In genomic region chr7:75614826-75615225, GRCm38 (mm10) we compare ENCODE assay signal across 16 mouse cellular contexts.
DNase-seq lines count a peak whose midpoint lies in the region; ATAC-seq and TF ChIP-seq lines count a peak whose summit lies in the region.
"Had no signal": no experiment of that assay in that cellular context is flagged by ENCODE, and none has a peak within 500 bp of the region (broad histone marks: within the 10 kb centered on the region; RNA-seq: fewer than 3 reads in every experiment).

No protein-coding gene starts in this region.

- H3K27ac ChIP-seq in heart, embryonic 11.5 days (ENCODE audit: low read depth, low read length) = no peak overlapping the region
- H3K27ac ChIP-seq in heart, embryonic 15.5 days = no peak overlapping the region
- no peak overlapping the region for H3K27ac ChIP-seq in heart, postnatal 0 days (ENCODE audit: low read depth)
- H3K27ac ChIP-seq in liver, embryonic 14.5 days = peak overlapping the region; percentile 1
- H3K27ac ChIP-seq: forebrain, embryonic 13.5 days; midbrain, embryonic 12.5 days had no signal

- TF ChIP-seq EP300 in heart, postnatal 0 days (IDR thresholded peaks at IDR 0.05; ENCODE audit: low read depth) = no peak
- no peak for TF ChIP-seq EP300 in liver, embryonic 14.5 days (IDR thresholded peaks at IDR 0.05; ENCODE audit: low read depth)

- no peak overlapping the region for H3K9ac ChIP-seq in heart, embryonic 11.5 days (ENCODE audit: low read depth, low read length)
- H3K9ac ChIP-seq in heart, embryonic 15.5 days = no peak overlapping the region
- no peak overlapping the region for H3K9ac ChIP-seq in heart, postnatal 0 days (replicated peaks; ENCODE audit: low read depth, low read length)
- H3K9ac ChIP-seq in liver, embryonic 14.5 days (replicated peaks) = peak overlapping the region; percentile 47; the same call in 1 of the 2 replicates
- H3K9ac ChIP-seq: forebrain, embryonic 13.5 days; midbrain, embryonic 12.5 days had no signal

- H3K4me1 ChIP-seq in heart, embryonic 11.5 days (ENCODE audit: control insufficient read depth, insufficient read depth, low read length) = peaks cover 32% of the 10 kb centered on the region
- H3K4me1 ChIP-seq in heart, embryonic 15.5 days (replicated peaks) = peaks cover 38% of the 10 kb centered on the region
- peaks cover 28% of the 10 kb centered on the region for H3K4me1 ChIP-seq in heart, postnatal 0 days (ENCODE audit: control insufficient read depth, insufficient read depth)
- peaks cover 38 to 48% of the 10 kb centered on the region in 2 experiments for H3K4me1 ChIP-seq in liver, embryonic 14.5 days (replicated peaks; ENCODE audit: control insufficient read depth in 2 of 2, insufficient read depth in 2 of 2, low read length in 1 of 2)
- H3K4me1 ChIP-seq: forebrain, embryonic 13.5 days; midbrain, embryonic 12.5 days had no signal

- DNase-seq in heart, postnatal 14 days = no peak
- DNase-seq in heart, postnatal 0 days (ENCODE audit: low spot score) = no peak
- DNase-seq in liver, embryonic 14.5 days (ENCODE audit: low read depth in 3 of 3, low spot score in 3 of 3) = no peak
- DNase-seq in kidney, adult 18-20 months = no peak
- no peak for DNase-seq in right cerebral cortex, adult 18-20 months
- DNase-seq: cerebellum, adult 2 months; gastrocnemius, postnatal 25 days; kidney, adult 8-10 months; kidney, postnatal 14 days; lung, adult 2 months; retina, postnatal 1 day had no signal

- no peaks in the 10 kb centered on the region for H3K9me3 ChIP-seq in heart, embryonic 11.5 days (replicated peaks; ENCODE audit: control insufficient read depth, low read length)
- no peaks in the 10 kb centered on the region for H3K9me3 ChIP-seq in heart, embryonic 15.5 days (replicated peaks)
- H3K9me3 ChIP-seq in heart, postnatal 0 days (replicated peaks; ENCODE audit: control insufficient read depth, low read length) = no peaks in the 10 kb centered on the region
- H3K9me3 ChIP-seq in liver, embryonic 14.5 days (ENCODE audit: control insufficient read depth, low read length) = no peaks in the 10 kb centered on the region
- H3K9me3 ChIP-seq: forebrain, embryonic 13.5 days; midbrain, embryonic 12.5 days had no signal

- peak overlapping the region; percentile 10 for H3K4me3 ChIP-seq in heart, embryonic 11.5 days (ENCODE audit: low read depth, low read length)
- peak overlapping the region; percentile 1; the same call in 1 of the 2 replicates for H3K4me3 ChIP-seq in heart, embryonic 15.5 days
- H3K4me3 ChIP-seq in heart, postnatal 0 days (ENCODE audit: low read depth, low read length) = 0 out of 2 replicates have a peak overlapping the region, but pooled peaks have one; percentile 5
- peak overlapping the region; percentile 2 to 62; a peak in 2 of 4 replicates for H3K4me3 ChIP-seq in liver, embryonic 14.5 days (ENCODE audit: insufficient read depth in 1 of 2, low read depth in 2 of 2, low read length in 2 of 2)
- H3K4me3 ChIP-seq: forebrain, embryonic 13.5 days; midbrain, embryonic 12.5 days had no signal

- WGBS in heart, embryonic 11.5 days (ENCODE audit: insufficient replicate concordance) = 83% methylated on average over 8 of the region's 8 CpGs
- WGBS in heart, embryonic 15.5 days = 87% methylated on average over 8 of the region's 8 CpGs
- 80% methylated on average over 8 of the region's 8 CpGs for WGBS in heart, postnatal 0 days
- 72% methylated on average over 8 of the region's 8 CpGs for WGBS in liver, embryonic 14.5 days (ENCODE audit: insufficient replicate concordance)

- H3K36me3 ChIP-seq in heart, embryonic 11.5 days (ENCODE audit: control insufficient read depth, insufficient read depth, low read length) = peaks cover 18% of the 10 kb centered on the region
- peaks cover 18% of the 10 kb centered on the region; the same call in 1 of the 2 replicates for H3K36me3 ChIP-seq in heart, embryonic 15.5 days
- peaks cover 40% of the 10 kb centered on the region for H3K36me3 ChIP-seq in heart, postnatal 0 days (replicated peaks; ENCODE audit: control insufficient read depth, insufficient read depth, low read length)
- peaks cover 45% of the 10 kb centered on the region for H3K36me3 ChIP-seq in liver, embryonic 14.5 days (replicated peaks; ENCODE audit: control insufficient read depth, insufficient read depth, low read depth)

- H3K4me2 ChIP-seq in heart, embryonic 11.5 days = peak overlapping the region; percentile 47
- H3K4me2 ChIP-seq in heart, embryonic 15.5 days = 0 out of 2 replicates have a peak overlapping the region, but pooled peaks have one; percentile 29
- peak overlapping the region; percentile 40; the same call in 1 of the 2 replicates for H3K4me2 ChIP-seq in heart, postnatal 0 days (ENCODE audit: low read depth, low read length)
- peak overlapping the region; percentile 57 for H3K4me2 ChIP-seq in liver, embryonic 14.5 days (ENCODE audit: low read depth)
- H3K4me2 ChIP-seq: forebrain, embryonic 13.5 days; midbrain, embryonic 12.5 days had no signal

- TF ChIP-seq CTCF in heart, postnatal 0 days (IDR thresholded peaks at IDR 0.05; ENCODE audit: low read depth) = no peak
- no peak for TF ChIP-seq CTCF in liver, embryonic 14.5 days (IDR thresholded peaks at IDR 0.05; ENCODE audit: low read depth)

- ATAC-seq in heart, embryonic 11.5 days (replicated peaks; ENCODE audit: insufficient number of reproducible peaks, low FRiP score, low TSS enrichment) = no peak
- ATAC-seq in heart, embryonic 15.5 days (replicated peaks; ENCODE audit: insufficient number of reproducible peaks, insufficient read depth, low FRiP score, low read depth) = no peak
- ATAC-seq in heart, postnatal 0 days (ENCODE audit: insufficient read depth, low read depth) = no peak
- ATAC-seq in liver, embryonic 14.5 days (ENCODE audit: insufficient read depth) = no peak
- ATAC-seq: forebrain, embryonic 13.5 days; inflammation-experienced regulatory T-cells, adult 6 months had no signal

- intact Hi-C loops in heart, postnatal 14 days (cut with DNase I) = loop anchor here (5.0 kb wide), 3 partner anchors 38 to 218 kb away; partner anchors contain the start of gene Akap13

- no peaks in the 10 kb centered on the region for H3K27me3 ChIP-seq in heart, embryonic 11.5 days (ENCODE audit: control insufficient read depth, insufficient read depth, low read length)
- no peaks in the 10 kb centered on the region for H3K27me3 ChIP-seq in heart, embryonic 15.5 days
- no peaks in the 10 kb centered on the region for H3K27me3 ChIP-seq in heart, postnatal 0 days (ENCODE audit: control insufficient read depth, insufficient read depth, low read length)
- no peaks in the 10 kb centered on the region for H3K27me3 ChIP-seq in liver, embryonic 14.5 days (ENCODE audit: control insufficient read depth, insufficient read depth, low read length)
- H3K27me3 ChIP-seq: forebrain, embryonic 13.5 days; midbrain, embryonic 12.5 days had no signal
